Mouse (Mus musculus) forebrain, embryonic 15.5 days (tissue): ENCODE results near the gene Tph2. TPM values are rescaled to one million over a fixed set of nuclear protein-coding genes. Genes with fewer than 3 reads are reported as not detected.

Source experiments
- ATAC-seq: fragments of 200-750 bp; cut with Nextera tagmentation; replicated peaks from 2 replicates; pipeline ENCODE4 v1.8.0; 2017; ENCODE audit warnings: mild to moderate bottlenecking, moderate TSS enrichment, moderate library complexity
- H3K27ac ChIP-seq: fragments of 300-500 bp; sonication (generic); replicated peaks from 2 replicates; pipeline ENCODE4 v1.5.1; 2015; ENCODE audit warnings: mild to moderate bottlenecking, inconsistent platforms
- H3K27me3 ChIP-seq: fragments of 300-500 bp; sonication (generic); 2 replicates; pipeline ENCODE4 v1.6.1; 2015; ENCODE audit warnings: inconsistent platforms
- H3K36me3 ChIP-seq: fragments of 300-500 bp; sonication (generic); 2 replicates; pipeline ENCODE4 v1.6.1; 2015; ENCODE audit warnings: mild to moderate bottlenecking, inconsistent platforms
- H3K4me1 ChIP-seq: fragments of 300-500 bp; sonication (generic); 2 replicates; pipeline ENCODE4 v1.6.1; 2015; ENCODE audit warnings: inconsistent platforms
- H3K4me2 ChIP-seq: fragments of 300-500 bp; sonication (generic); replicated peaks from 2 replicates; pipeline ENCODE4 v1.6.1; 2015; ENCODE audit warnings: mild to moderate bottlenecking, inconsistent platforms
- H3K4me3 ChIP-seq: fragments of 300-500 bp; sonication (generic); 2 replicates; pipeline ENCODE4 v1.5.1; 2015; ENCODE audit warnings: mild to moderate bottlenecking, inconsistent platforms
- H3K9ac ChIP-seq: fragments of 300-500 bp; sonication (generic); replicated peaks from 2 replicates; pipeline ENCODE4 v1.6.1; 2015; ENCODE audit warnings: mild to moderate bottlenecking, inconsistent platforms
- H3K9me3 ChIP-seq: fragments of 300-500 bp; sonication (generic); 2 replicates; pipeline ENCODE4 v1.6.1; 2016; ENCODE audit warnings: inconsistent platforms
- WGBS: fragments of 180-500 bp; shearing (Covaris S2); methylation state at CpG from one replicate; pipeline ENCODE4 v1.1.7; 2015; ENCODE audit warnings: mixed read lengths; 5-methylcytosine and 5-hydroxymethylcytosine counted together
- polyA plus RNA-seq: library from polyadenylated mRNA; unstranded; fragments of >200 nt; fragmentation: Nextera tagmentation; extraction: Ambion mirVana; gene quantifications from 2 replicates; pipeline ENCODE4 v1.2.1, GENCODE M21; 2015

Tph2 gene
- polyA plus RNA-seq, 1 experiment from 2014 or later, result 0.33 TPM

GRCm38 (mm10) chr10:115125550-115125949, 59.3 kb downstream of the Tph2 start:
- Histone ChIP-seq H3K4me2 (peak overlapping the region; percentile 28), H3K27me3 (no peaks in the 10 kb centered on the region)
- 8% methylated on average over 5 of the region's 5 CpGs for WGBS

GRCm38 (mm10) chr10:115125027-115125426, 59.8 kb downstream of the Tph2 start:
- 44% methylated on average over 5 of the region's 5 CpGs for WGBS
- no peak overlapping the region for H3K4me2 ChIP-seq

More at GRCm38 (mm10) chr10:115125550-115125949, 59.3 kb downstream of the Tph2 start:
- no peak overlapping the region for H3K4me3 ChIP-seq
- H3K27ac ChIP-seq, result no peak overlapping the region
- H3K9me3 ChIP-seq, result no peaks in the 10 kb centered on the region
- H3K36me3 ChIP-seq, result no peaks in the 10 kb centered on the region
- peaks cover 10% of the 10 kb centered on the region; the same call in 1 of the 2 replicates for H3K4me1 ChIP-seq
- no peak for ATAC-seq
- H3K9ac ChIP-seq, result no peak overlapping the region

DNA sequence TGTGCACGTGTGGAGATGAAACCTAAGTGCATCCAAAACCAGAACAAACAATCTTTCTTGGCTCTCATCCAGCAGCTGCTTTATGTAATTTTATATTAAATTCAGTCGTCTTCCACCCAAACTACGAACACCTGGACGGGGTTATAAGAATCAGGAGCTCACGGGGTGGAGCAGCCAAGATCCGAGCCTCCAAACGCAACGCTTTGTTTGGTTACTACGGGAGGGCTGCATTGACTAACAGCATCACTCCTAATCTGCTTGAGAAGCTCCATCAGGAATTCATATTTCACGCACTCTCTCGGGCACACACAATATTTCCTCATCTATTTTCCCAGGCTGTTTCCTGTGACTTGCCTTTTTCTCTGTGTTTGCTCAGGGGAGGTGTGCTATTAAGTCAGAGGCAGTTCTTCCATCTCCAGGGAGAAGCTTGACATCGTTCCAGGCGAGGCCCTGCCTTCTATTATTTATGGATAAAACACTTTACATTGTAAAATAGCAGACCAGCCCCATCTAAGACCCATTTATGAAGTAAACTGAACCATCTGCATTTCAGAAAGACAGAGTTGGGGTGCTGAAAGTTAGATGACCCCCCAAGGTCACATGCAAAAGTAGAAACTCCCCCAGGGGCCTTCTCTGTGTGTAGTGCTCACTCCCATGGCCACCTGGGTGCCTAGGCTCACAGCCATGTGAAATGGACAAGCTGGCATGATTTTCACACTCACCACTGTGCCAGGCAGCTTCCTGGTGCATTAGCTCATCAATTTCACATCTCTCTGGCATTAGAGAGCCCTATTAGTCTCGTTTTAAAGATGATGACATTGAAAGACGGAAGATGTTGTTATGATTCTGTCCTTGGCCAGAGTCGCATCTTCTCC, 76.9 kb downstream of the Tph2 start:
- no peak overlapping the region for H3K9ac ChIP-seq
- ATAC-seq, result no peak; the same call in 1 of the 2 replicates
- no peaks in the 10 kb centered on the region for H3K4me1 ChIP-seq
- WGBS, result 81% methylated on average over 16 of the region's 16 CpGs
- H3K36me3 ChIP-seq, result no peaks in the 10 kb centered on the region
- no peak overlapping the region for H3K27ac ChIP-seq
- H3K4me3 ChIP-seq, result no peak overlapping the region
- no peak overlapping the region for H3K4me2 ChIP-seq
- no peaks in the 10 kb centered on the region for H3K9me3 ChIP-seq
- no peaks in the 10 kb centered on the region for H3K27me3 ChIP-seq

More at GRCm38 (mm10) chr10:115125027-115125426, 59.8 kb downstream of the Tph2 start:
- Histone ChIP-seq H3K9ac (no peak overlapping the region), H3K4me1 (peaks cover 10% of the 10 kb centered on the region; the same call in 1 of the 2 replicates), H3K36me3 (no peaks in the 10 kb centered on the region), H3K27me3 (no peaks in the 10 kb centered on the region), H3K27ac (no peak overlapping the region), H3K4me3 (no peak overlapping the region), H3K9me3 (no peaks in the 10 kb centered on the region)
- ATAC-seq, result no peak

- WGBS, result 52% methylated on average over 8 of the region's 8 CpGs
- Histone ChIP-seq H3K36me3 (no peaks in the 10 kb centered on the region), H3K4me3 (no peak overlapping the region), H3K27ac (no peak overlapping the region), H3K4me2 (no peak overlapping the region), H3K9ac (no peak overlapping the region), H3K4me1 (no peaks in the 10 kb centered on the region), H3K27me3 (no peaks in the 10 kb centered on the region), H3K9me3 (no peaks in the 10 kb centered on the region)
- ATAC-seq, result no peak
These were observed 80.6 kb downstream of the Tph2 start for GRCm38 (mm10) chr10:115104175-115104574.

DNA sequence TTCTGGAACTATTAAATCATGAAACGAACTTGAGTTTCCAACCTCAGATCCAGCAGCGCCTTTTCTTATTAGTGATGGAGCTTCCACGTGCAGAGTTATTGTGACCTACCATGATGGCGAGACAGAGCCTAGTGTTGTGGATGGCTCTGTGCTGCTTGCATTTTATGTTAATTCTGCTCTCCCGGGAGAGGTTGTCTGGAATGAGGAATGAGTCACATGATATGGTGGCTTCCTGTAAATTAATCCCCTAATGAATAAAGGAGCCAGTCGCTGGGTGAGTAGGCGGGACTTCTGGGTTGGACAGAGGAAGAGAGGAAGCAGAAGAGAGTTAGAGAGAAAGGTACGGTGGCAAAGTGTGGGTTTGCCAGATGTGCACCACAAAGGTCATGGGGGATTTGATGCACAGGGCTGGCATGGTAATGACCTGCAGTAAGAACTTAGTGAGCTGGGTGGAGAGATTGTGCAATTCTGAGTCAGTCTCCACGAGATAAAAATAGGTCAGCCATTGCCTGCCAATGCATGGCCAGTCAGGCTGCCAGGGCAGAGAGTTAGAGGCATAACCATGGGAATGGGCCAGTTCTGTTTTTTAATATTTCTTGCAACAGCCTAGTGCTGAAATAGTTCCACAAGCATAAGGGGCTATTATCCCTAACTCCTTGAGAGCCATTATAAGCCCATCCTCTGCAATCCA, 84.8 kb downstream of the Tph2 start:
- ATAC-seq, result no peak
- H3K27me3 ChIP-seq, result no peaks in the 10 kb centered on the region
- H3K4me2 ChIP-seq, result no peak overlapping the region
- no peak overlapping the region for H3K4me3 ChIP-seq
- no peak overlapping the region for H3K9ac ChIP-seq
- no peaks in the 10 kb centered on the region for H3K36me3 ChIP-seq
- H3K4me1 ChIP-seq, result no peaks in the 10 kb centered on the region
- H3K9me3 ChIP-seq, result no peaks in the 10 kb centered on the region
- no peak overlapping the region for H3K27ac ChIP-seq
- 81% methylated on average over 9 of the region's 9 CpGs for WGBS

- Histone ChIP-seq H3K27me3 (no peaks in the 10 kb centered on the region), H3K9ac (no peak overlapping the region), H3K4me3 (no peak overlapping the region), H3K36me3 (no peaks in the 10 kb centered on the region), H3K27ac (no peak overlapping the region), H3K4me1 (no peaks in the 10 kb centered on the region), H3K9me3 (no peaks in the 10 kb centered on the region), H3K4me2 (no peak overlapping the region)
- WGBS, result 11% methylated on average over 5 of the region's 5 CpGs
- peak; percentile 93 for ATAC-seq
These were observed 87.7 kb downstream of the Tph2 start for GRCm38 (mm10) chr10:115097163-115097562.

DNA sequence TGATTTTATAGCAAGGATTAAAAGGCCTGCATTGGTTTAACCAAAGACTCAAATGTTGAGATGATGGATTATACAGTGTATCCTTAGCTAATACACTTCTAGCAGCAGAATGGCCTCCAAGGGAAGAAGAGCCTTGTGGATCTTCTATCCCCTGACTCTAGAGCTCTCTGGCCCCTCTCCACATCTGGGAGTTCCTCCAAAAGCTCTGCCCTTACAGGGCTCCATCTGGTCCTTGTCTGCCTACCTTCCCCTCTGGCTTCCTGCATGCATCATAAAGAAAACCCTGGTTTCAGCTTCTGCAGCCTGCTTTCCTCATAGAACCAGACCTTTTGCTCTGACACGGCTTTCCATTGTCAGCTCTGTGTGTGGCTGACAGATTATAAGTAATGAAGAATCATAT, 88.6 kb downstream of the Tph2 start:
- H3K4me3 ChIP-seq, result no peak overlapping the region
- WGBS, result 66% methylated on average over 1 of the region's 1 CpGs
- no peak overlapping the region for H3K4me2 ChIP-seq
- H3K36me3 ChIP-seq, result no peaks in the 10 kb centered on the region
- ATAC-seq, result no peak
- no peak overlapping the region for H3K27ac ChIP-seq
- no peaks in the 10 kb centered on the region for H3K27me3 ChIP-seq
- H3K4me1 ChIP-seq, result no peaks in the 10 kb centered on the region
- H3K9me3 ChIP-seq, result no peaks in the 10 kb centered on the region
- no peak overlapping the region for H3K9ac ChIP-seq

DNA sequence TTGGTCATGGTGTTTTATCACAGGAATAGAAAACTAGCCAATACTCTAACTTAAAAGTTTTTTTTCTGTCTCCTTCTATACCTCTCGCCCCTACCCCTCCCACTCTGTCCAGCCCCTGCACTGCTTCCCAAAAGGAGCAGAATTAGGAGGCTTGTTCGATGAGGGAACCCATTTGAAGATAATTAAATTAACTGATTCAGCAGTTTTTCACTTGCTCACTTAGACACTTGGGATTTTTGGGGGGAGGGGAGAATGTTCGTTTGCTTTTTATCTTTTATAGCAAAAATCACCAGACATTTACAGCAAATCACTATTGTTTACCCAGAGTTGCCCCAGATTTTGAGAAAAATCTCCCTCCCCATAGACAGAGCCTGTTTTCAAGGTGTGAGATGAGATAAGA, 106.6 kb downstream of the Tph2 start:
- 58% methylated on average over 3 of the region's 3 CpGs for WGBS
- no peak overlapping the region for H3K4me2 ChIP-seq
- no peak for ATAC-seq

GRCm38 (mm10) chr10:115069123-115069911, 115.5 kb downstream of the Tph2 start:
- Histone ChIP-seq H3K27me3 (no peaks in the 10 kb centered on the region), H3K9ac (no peak overlapping the region), H3K4me3 (no peak overlapping the region), H3K36me3 (no peaks in the 10 kb centered on the region), H3K9me3 (peaks cover 5% of the 10 kb centered on the region; the same call in 1 of the 2 replicates), H3K4me1 (0 out of 2 replicates have a peak, but pooled peaks cover 6% of the 10 kb centered on the region), H3K4me2 (no peak overlapping the region), H3K27ac (no peak overlapping the region)
- WGBS, result 58% methylated on average over 8 of the region's 8 CpGs
- 0 out of 2 replicates have a peak, but pooled peaks have one; percentile 29 for ATAC-seq

More for the DNA sequence above, 106.6 kb downstream of the Tph2 start:
- Histone ChIP-seq H3K4me1 (no peaks in the 10 kb centered on the region), H3K9me3 (no peaks in the 10 kb centered on the region), H3K4me3 (no peak overlapping the region), H3K27me3 (no peaks in the 10 kb centered on the region), H3K36me3 (no peaks in the 10 kb centered on the region), H3K27ac (no peak overlapping the region), H3K9ac (no peak overlapping the region)

DNA sequence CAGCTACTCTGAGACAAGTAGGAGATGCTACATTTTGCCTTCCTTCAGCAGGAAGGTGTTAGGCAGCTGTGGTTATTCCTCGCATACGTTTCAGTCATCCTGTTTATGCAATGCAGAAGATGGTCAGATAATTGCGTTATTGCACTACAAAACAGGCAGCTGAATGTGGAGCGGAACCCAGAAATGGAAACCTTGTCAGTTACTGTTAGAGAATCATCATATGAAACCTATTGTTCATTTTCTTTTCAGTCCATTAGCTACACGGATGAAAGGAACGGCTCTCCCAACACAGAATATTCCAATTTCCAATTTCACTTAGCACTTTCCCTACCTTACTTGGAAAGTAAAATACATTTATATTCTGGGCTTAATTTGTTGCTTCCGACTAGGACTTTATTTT, 120.9 kb downstream of the Tph2 start:
- Histone ChIP-seq H3K27ac (no peak overlapping the region), H3K4me1 (no peaks in the 10 kb centered on the region), H3K36me3 (no peaks in the 10 kb centered on the region), H3K4me2 (no peak overlapping the region), H3K9ac (no peak overlapping the region), H3K9me3 (peaks cover 5% of the 10 kb centered on the region; the same call in 1 of the 2 replicates), H3K4me3 (no peak overlapping the region), H3K27me3 (no peaks in the 10 kb centered on the region)
- 87% methylated on average over 7 of the region's 7 CpGs for WGBS
- no peak for ATAC-seq

DNA sequence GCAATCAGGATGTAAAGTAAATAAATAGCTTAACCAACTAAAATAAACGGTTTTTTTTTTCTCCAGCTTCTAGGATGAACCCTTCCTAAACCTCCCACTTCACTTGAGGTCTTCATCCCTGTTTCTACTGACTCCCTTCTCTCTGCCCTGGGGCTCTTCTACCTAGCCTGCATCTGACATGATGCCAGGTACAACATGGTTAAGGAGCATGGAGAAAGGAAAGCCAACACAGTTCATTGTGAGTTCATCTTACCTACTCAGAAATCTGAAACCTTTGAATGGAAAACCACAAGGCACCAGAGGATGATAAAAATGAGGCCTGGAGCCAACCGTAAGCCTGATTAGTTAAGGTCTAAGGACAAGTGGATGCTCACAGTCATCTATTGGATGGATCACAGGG, 123.3 kb downstream of the Tph2 start:
- Histone ChIP-seq H3K4me3 (no peak overlapping the region), H3K4me1 (no peaks in the 10 kb centered on the region), H3K36me3 (no peaks in the 10 kb centered on the region), H3K27me3 (no peaks in the 10 kb centered on the region), H3K4me2 (no peak overlapping the region), H3K9me3 (peaks cover 5% of the 10 kb centered on the region; the same call in 1 of the 2 replicates), H3K27ac (no peak overlapping the region), H3K9ac (no peak overlapping the region)
- ATAC-seq, result no peak
- WGBS, result 87% methylated on average over 2 of the region's 2 CpGs
